14 mouse cellular contexts compared by ENCODE assay signal in the genomic region with DNA sequence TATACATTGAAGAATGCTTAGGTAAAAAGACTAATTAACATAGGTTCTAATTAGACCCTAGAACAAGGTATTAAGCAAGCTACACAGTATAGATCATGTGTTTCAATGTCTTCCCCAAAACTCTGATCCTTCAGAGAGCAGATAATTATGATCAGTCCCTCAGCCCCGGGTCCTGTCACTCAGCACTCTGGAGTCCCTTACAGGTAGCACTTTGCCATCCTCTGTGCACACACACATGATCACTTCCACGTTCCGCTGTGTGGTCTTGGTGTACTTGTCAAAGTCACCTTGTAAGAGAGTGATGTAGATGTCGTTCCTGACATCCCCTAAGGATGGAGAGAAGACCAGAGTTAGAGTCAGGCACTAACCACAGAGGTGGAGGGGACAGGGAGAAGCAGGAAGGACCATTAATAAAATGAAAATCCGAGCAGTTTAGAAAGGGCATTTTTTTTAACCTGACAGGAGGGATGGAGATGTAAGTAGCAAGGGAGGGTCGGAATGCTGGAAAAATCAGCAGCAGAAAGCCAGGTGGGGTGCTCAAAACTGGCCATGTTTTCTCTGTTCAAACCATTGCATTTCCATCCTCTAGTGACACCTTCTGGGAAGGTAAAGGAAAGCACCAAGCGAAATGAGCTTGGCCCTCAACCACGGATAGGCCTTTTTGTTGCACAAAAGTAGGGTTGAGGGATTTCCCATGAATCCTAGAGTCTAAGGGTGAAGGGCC.
A peak's percentile ranks its signal among the peaks of the same experiment; 100 is the strongest.
DNase-seq lines count a peak whose midpoint lies in the region; ATAC-seq and TF ChIP-seq lines count a peak whose summit lies in the region.
"Had no signal": no experiment of that assay in that cellular context is flagged by ENCODE, and none has a peak within 500 bp of the region (broad histone marks: within the 10 kb centered on the region; RNA-seq: fewer than 3 reads in every experiment).

No protein-coding gene starts in this region.

- peak; percentile 11 for DNase-seq in embryonic facial prominence, embryonic 11.5 days (ENCODE audit: low spot score)
- DNase-seq in embryonic facial prominence, embryonic 10.5 days (ENCODE audit: low spot score): no peak
- DNase-seq in left cerebral cortex, postnatal 25 days (ENCODE audit: low spot score in 2 of 2): peak; percentile 4 to 21
- no peak for DNase-seq in left cerebral cortex, adult 11 months (ENCODE audit: low spot score)
- DNase-seq in brain, embryonic 14.5 days (ENCODE audit: low read depth): peak; percentile 60
- no peak for DNase-seq in gastrocnemius, adult 2 months
- no peak for DNase-seq in liver, embryonic 11.5 days (ENCODE audit: low spot score)
- DNase-seq: adrenal gland, postnatal 10 days; cerebellum, adult 11 months; heart, postnatal 14 days; thymus, postnatal 14 days had no signal

- no peak for ATAC-seq in embryonic facial prominence, embryonic 11.5 days (replicated peaks; ENCODE audit: insufficient number of reproducible peaks, low FRiP score, low TSS enrichment, low read depth)
- peak; percentile 60 for ATAC-seq in neural tube, embryonic 14.5 days (ENCODE audit: low read depth)
- ATAC-seq in liver, embryonic 11.5 days (replicated peaks; ENCODE audit: low FRiP score): no peak
- ATAC-seq: liver, embryonic 12.5 days had no signal

- intact Hi-C loops in left cerebral cortex, postnatal 25 days (cut with DNase I): loop anchor here (1.0 kb wide), 1 partner anchor 475 kb away; no protein-coding TSS in a partner anchor
- intact Hi-C loops in gastrocnemius, adult 2 months (cut with DNase I): no loop called here

- H3K4me2 ChIP-seq in embryonic facial prominence, embryonic 11.5 days (ENCODE audit: low read depth, low read length): no peak overlapping the region
- no peak overlapping the region for H3K4me2 ChIP-seq in neural tube, embryonic 14.5 days (ENCODE audit: low read depth, low read length)
- no peak overlapping the region for H3K4me2 ChIP-seq in liver, embryonic 11.5 days
- H3K4me2 ChIP-seq: embryonic facial prominence, embryonic 15.5 days; liver, embryonic 12.5 days had no signal

- H3K36me3 ChIP-seq in embryonic facial prominence, embryonic 11.5 days (replicated peaks; ENCODE audit: control insufficient read depth, insufficient read depth, low read depth, low read length): no peaks in the 10 kb centered on the region
- no peaks in the 10 kb centered on the region for H3K36me3 ChIP-seq in embryonic facial prominence, embryonic 10.5 days (replicated peaks)
- H3K36me3 ChIP-seq in neural tube, embryonic 14.5 days (ENCODE audit: control insufficient read depth, insufficient read depth, low read length): no peaks in the 10 kb centered on the region
- no peaks in the 10 kb centered on the region for H3K36me3 ChIP-seq in liver, embryonic 11.5 days (ENCODE audit: control insufficient read depth, insufficient read depth, low read length)
- H3K36me3 ChIP-seq: embryonic facial prominence, embryonic 15.5 days; liver, embryonic 12.5 days had no signal

- TF ChIP-seq POLR2A in brain, embryonic 14.5 days (IDR thresholded peaks at IDR 0.05; ENCODE audit: borderline replicate concordance, extremely low read depth, insufficient read depth, insufficient read length, poor library complexity, severe bottlenecking): no peak

- 56% methylated on average over 8 of the region's 8 CpGs for WGBS in embryonic facial prominence, embryonic 11.5 days
- WGBS in embryonic facial prominence, embryonic 10.5 days: 59% methylated on average over 8 of the region's 8 CpGs
- WGBS in neural tube, embryonic 14.5 days: 58% methylated on average over 8 of the region's 8 CpGs
- WGBS in liver, embryonic 11.5 days: 73% methylated on average over 8 of the region's 8 CpGs

- no peak overlapping the region for H3K27ac ChIP-seq in embryonic facial prominence, embryonic 11.5 days (replicated peaks; ENCODE audit: low read depth, low read length)
- no peak overlapping the region for H3K27ac ChIP-seq in embryonic facial prominence, embryonic 10.5 days (replicated peaks)
- no peak overlapping the region for H3K27ac ChIP-seq in neural tube, embryonic 14.5 days (ENCODE audit: low read depth, low read length)
- no peak overlapping the region for H3K27ac ChIP-seq in gastrocnemius, adult 2 months
- no peak overlapping the region for H3K27ac ChIP-seq in liver, embryonic 11.5 days (ENCODE audit: low read depth, low read length)
- H3K27ac ChIP-seq: embryonic facial prominence, embryonic 15.5 days; liver, embryonic 12.5 days had no signal

- H3K9ac ChIP-seq in embryonic facial prominence, embryonic 11.5 days (replicated peaks; ENCODE audit: low read length): no peak overlapping the region
- no peak overlapping the region for H3K9ac ChIP-seq in neural tube, embryonic 14.5 days (replicated peaks; ENCODE audit: low read depth, low read length)
- no peak overlapping the region for H3K9ac ChIP-seq in liver, embryonic 11.5 days (ENCODE audit: low read depth, low read length)
- H3K9ac ChIP-seq: embryonic facial prominence, embryonic 15.5 days; liver, embryonic 12.5 days had no signal

- peak; percentile 63; the same call in 1 of the 2 replicates for TF ChIP-seq CTCF in brain, embryonic 14.5 days (IDR thresholded peaks at IDR 0.05; ENCODE audit: borderline replicate concordance, extremely low read depth, insufficient read depth, insufficient read length)
- TF ChIP-seq CTCF in gastrocnemius, adult 2 months (IDR thresholded peaks at IDR 0.05): no peak

- H3K27me3 ChIP-seq in embryonic facial prominence, embryonic 11.5 days (ENCODE audit: control insufficient read depth, insufficient read depth, low read length): no peaks in the 10 kb centered on the region
- H3K27me3 ChIP-seq in embryonic facial prominence, embryonic 10.5 days (replicated peaks; ENCODE audit: low read depth, poor library complexity, severe bottlenecking): no peaks in the 10 kb centered on the region
- no peaks in the 10 kb centered on the region for H3K27me3 ChIP-seq in neural tube, embryonic 14.5 days (ENCODE audit: control insufficient read depth, insufficient read depth, low read length)
- no peaks in the 10 kb centered on the region for H3K27me3 ChIP-seq in liver, embryonic 11.5 days (replicated peaks; ENCODE audit: control insufficient read depth, insufficient read depth, low read length)
- H3K27me3 ChIP-seq: embryonic facial prominence, embryonic 15.5 days; liver, embryonic 12.5 days had no signal

- H3K4me3 ChIP-seq in embryonic facial prominence, embryonic 11.5 days (ENCODE audit: low read depth, low read length): no peak overlapping the region
- H3K4me3 ChIP-seq in embryonic facial prominence, embryonic 10.5 days: no peak overlapping the region
- no peak overlapping the region for H3K4me3 ChIP-seq in neural tube, embryonic 14.5 days (ENCODE audit: low read depth, low read length)
- no peak overlapping the region for H3K4me3 ChIP-seq in gastrocnemius, adult 2 months
- no peak overlapping the region for H3K4me3 ChIP-seq in liver, embryonic 11.5 days (ENCODE audit: low read depth, low read length)
- H3K4me3 ChIP-seq: embryonic facial prominence, embryonic 15.5 days; liver, embryonic 12.5 days had no signal

- no peaks in the 10 kb centered on the region for H3K4me1 ChIP-seq in embryonic facial prominence, embryonic 11.5 days (ENCODE audit: control insufficient read depth, insufficient read depth, low read length)
- no peaks in the 10 kb centered on the region for H3K4me1 ChIP-seq in embryonic facial prominence, embryonic 10.5 days
- no peaks in the 10 kb centered on the region for H3K4me1 ChIP-seq in neural tube, embryonic 14.5 days (ENCODE audit: control insufficient read depth, insufficient read depth, low read length)
- no peaks in the 10 kb centered on the region for H3K4me1 ChIP-seq in liver, embryonic 11.5 days (replicated peaks; ENCODE audit: control insufficient read depth, insufficient read depth, low read length)
- H3K4me1 ChIP-seq: embryonic facial prominence, embryonic 15.5 days; liver, embryonic 12.5 days had no signal

- no peaks in the 10 kb centered on the region for H3K9me3 ChIP-seq in embryonic facial prominence, embryonic 11.5 days (replicated peaks; ENCODE audit: control insufficient read depth, low read length)
- no peaks in the 10 kb centered on the region for H3K9me3 ChIP-seq in embryonic facial prominence, embryonic 10.5 days
- H3K9me3 ChIP-seq in neural tube, embryonic 14.5 days (ENCODE audit: control insufficient read depth, low read length): no peaks in the 10 kb centered on the region
- no peaks in the 10 kb centered on the region for H3K9me3 ChIP-seq in liver, embryonic 11.5 days (ENCODE audit: control insufficient read depth, low read length)
- H3K9me3 ChIP-seq: embryonic facial prominence, embryonic 15.5 days; liver, embryonic 12.5 days had no signal

Comparison
In these comparisons a context has a peak if more than half of its experiments do, and no peak if none do; other contexts are left out.
1. DNase-seq: peak in embryonic facial prominence, embryonic 11.5 days (single experiment), left cerebral cortex, postnatal 25 days (2 of 2) and brain, embryonic 14.5 days (single experiment); none in embryonic facial prominence, embryonic 10.5 days (single experiment), left cerebral cortex, adult 11 months (single experiment), gastrocnemius, adult 2 months (single experiment) and liver, embryonic 11.5 days (single experiment).